Mouse (Mus musculus) G1E (cell line): ENCODE results near the gene Hormad2. TPM values are rescaled to one million over a fixed set of nuclear protein-coding genes. Genes with fewer than 3 reads are reported as not detected.

ENCODE experiments used
- ATAC-seq: 2 replicates; pipeline ENCODE4 v1.8.0; 2016; ENCODE audit warnings: mild to moderate bottlenecking; ENCODE audit not compliant: insufficient number of reproducible peaks, poor library complexity, low FRiP score, severe bottlenecking; ENCODE audit errors: extremely low read depth
- DNase-seq: peaks from one replicate; pipeline ENCODE4 v3.0.0; 2012; ENCODE audit warnings: low spot score
- H3K27me3 ChIP-seq: 2 replicates; pipeline ENCODE4 v1.6.1; 2012; ENCODE audit warnings: mild to moderate bottlenecking, low read length, inconsistent platforms; ENCODE audit not compliant: insufficient read depth
- H3K36me3 ChIP-seq: replicated peaks from 2 replicates; pipeline ENCODE3; 2012; ENCODE audit warnings: mild to moderate bottlenecking, inconsistent platforms
- H3K4me1 ChIP-seq: 2 replicates; pipeline ENCODE4 v1.6.1; 2012; ENCODE audit warnings: low read depth, low read length, inconsistent platforms, mixed read lengths; ENCODE audit not compliant: insufficient read depth
- H3K4me3 ChIP-seq: 2 replicates; pipeline ENCODE4 v1.5.1; 2012; ENCODE audit warnings: low read depth, mild to moderate bottlenecking, inconsistent platforms, low read length, moderate library complexity, mixed read lengths
- H3K9me3 ChIP-seq: replicated peaks from 2 replicates; pipeline ENCODE4 v1.6.1; 2012; ENCODE audit warnings: inconsistent platforms
- CTCF ChIP-seq: IDR thresholded peaks from 2 replicates; pipeline ENCODE4 v1.5.1; 2012; ENCODE audit warnings: low read depth, low read length, inconsistent platforms, mixed read lengths
- GATA1 ChIP-seq: IDR thresholded peaks from 2 replicates; pipeline ENCODE4 v1.6.1; 2012; ENCODE audit warnings: borderline replicate concordance, low read length, inconsistent platforms, mixed read lengths
- GATA2 ChIP-seq: IDR thresholded peaks from 2 replicates; pipeline ENCODE4 v1.6.1; 2012; ENCODE audit warnings: low read depth, low read length, inconsistent platforms, borderline replicate concordance
- POLR2AphosphoS5 ChIP-seq: IDR thresholded peaks from 2 replicates; pipeline ENCODE4 v1.6.1; 2012; ENCODE audit warnings: low read depth, low read length, inconsistent platforms; ENCODE audit not compliant: insufficient replicate concordance
- TAL1 ChIP-seq: conservative IDR thresholded peaks from 2 replicates; pipeline ENCODE4 v1.6.1; 2012; ENCODE audit warnings: low read depth, low read length, inconsistent platforms, mixed read lengths
- polyA plus RNA-seq: library from polyadenylated mRNA; stranded (reverse); fragments of >175 nt; gene quantifications from 2 replicates; pipeline ENCODE4 v1.2.3, GENCODE M21; 2012
- total RNA-seq, 2 experiments: library from RNA; stranded (forward) in 1 of 2; stranded (reverse) in 1 of 2; fragments of 200-1000 nt in 1 of 2; fragments of >200 nt in 1 of 2; fragmentation: Nextera tagmentation in 1 of 2; gene quantifications; 2 replicates each; pipeline ENCODE4 v1.2.3; 2014 to 2017

The Hormad2 gene
- total and polyA plus RNA-seq, 3 experiments, result 8.6 to 85.0 (median 24.6) TPM

- DNase-seq (no peak), ATAC-seq (no peak)
- Histone ChIP-seq H3K9me3 (no peaks in the 10 kb centered on the region), H3K4me3 (no peak overlapping the region), H3K27me3 (peaks cover 21% of the 10 kb centered on the region; the same call in 1 of the 2 replicates), H3K4me1 (peaks cover 18% of the 10 kb centered on the region), H3K36me3 (no peaks in the 10 kb centered on the region)
- no peak for TF ChIP-seq GATA1
- TF ChIP-seq TAL1, result no peak
- TF ChIP-seq GATA2, result no peak
- no peak for TF ChIP-seq CTCF
- TF ChIP-seq POLR2AphosphoS5, result no peak
Measured at GRCm38 (mm10) chr11:4317287-4317686, 123.6 kb downstream of the Hormad2 start.

GRCm38 (mm10) chr11:4312180-4312579 is 128.7 kb downstream of the Hormad2 start:
- no peak overlapping the region for H3K4me3 ChIP-seq
- ATAC-seq, result no peak

GRCm38 (mm10) chr11:4310324-4310723 is 130.6 kb downstream of the Hormad2 start:
- Histone ChIP-seq H3K36me3 (no peaks in the 10 kb centered on the region), H3K9me3 (no peaks in the 10 kb centered on the region), H3K27me3 (0 out of 2 replicates have a peak, but pooled peaks cover 2% of the 10 kb centered on the region), H3K4me1 (peaks cover 67% of the 10 kb centered on the region), H3K4me3 (no peak overlapping the region)
- ATAC-seq (no peak), DNase-seq (no peak)
- TF ChIP-seq GATA1 (no peak), CTCF (no peak), POLR2AphosphoS5 (no peak), GATA2 (no peak), TAL1 (no peak)

More at GRCm38 (mm10) chr11:4312180-4312579, 128.7 kb downstream of the Hormad2 start:
- H3K36me3 ChIP-seq, result no peaks in the 10 kb centered on the region
- DNase-seq, result no peak
- TF ChIP-seq POLR2AphosphoS5 (no peak), GATA2 (no peak), GATA1 (no peak), CTCF (no peak), TAL1 (no peak)
- H3K9me3 ChIP-seq, result no peaks in the 10 kb centered on the region
- 0 out of 2 replicates have a peak, but pooled peaks cover 2% of the 10 kb centered on the region for H3K27me3 ChIP-seq
- peaks cover 53% of the 10 kb centered on the region for H3K4me1 ChIP-seq

GRCm38 (mm10) chr11:4309613-4310012 is 131.3 kb downstream of the Hormad2 start:
- H3K9me3 ChIP-seq, result no peaks in the 10 kb centered on the region
- no peak overlapping the region; the same call in 1 of the 2 replicates for H3K4me3 ChIP-seq
- H3K36me3 ChIP-seq, result no peaks in the 10 kb centered on the region
- peaks cover 72% of the 10 kb centered on the region for H3K4me1 ChIP-seq
- TF ChIP-seq GATA2 (no peak), GATA1 (no peak), CTCF (no peak), POLR2AphosphoS5 (no peak), TAL1 (no peak)
- ATAC-seq (peak; percentile 76), DNase-seq (peak; percentile 44)
- 0 out of 2 replicates have a peak, but pooled peaks cover 2% of the 10 kb centered on the region for H3K27me3 ChIP-seq

GRCm38 (mm10) chr11:4308514-4309450 is 132.1 kb downstream of the Hormad2 start:
- Histone ChIP-seq H3K4me3 (no peak overlapping the region; the same call in 1 of the 2 replicates), H3K36me3 (no peaks in the 10 kb centered on the region), H3K9me3 (no peaks in the 10 kb centered on the region), H3K27me3 (no peaks in the 10 kb centered on the region), H3K4me1 (peaks cover 72% of the 10 kb centered on the region)
- TF ChIP-seq TAL1 (no peak), GATA2 (no peak), GATA1 (no peak), CTCF (no peak), POLR2AphosphoS5 (no peak)
- DNase-seq (no peak), ATAC-seq (no peak)

- H3K36me3 ChIP-seq, result no peaks in the 10 kb centered on the region
- no peak overlapping the region; the same call in 1 of the 2 replicates for H3K4me3 ChIP-seq
- peak; percentile 64 for DNase-seq
- no peaks in the 10 kb centered on the region for H3K9me3 ChIP-seq
- peaks cover 71% of the 10 kb centered on the region for H3K4me1 ChIP-seq
- no peaks in the 10 kb centered on the region for H3K27me3 ChIP-seq
- no peak; the same call in 1 of the 2 replicates for ATAC-seq
- TF ChIP-seq GATA2 (no peak), TAL1 (0 out of 2 replicates have a peak, but pooled peaks have one; percentile 7)
Measured at GRCm38 (mm10) chr11:4308060-4308513, 132.8 kb downstream of the Hormad2 start.
